Mouse (Mus musculus) cerebellum, adult 2 months (tissue): Measurements from ENCODE around the gene B830017H08Rik.

Experiments used
- CTCF ChIP-seq: fragments of 200-500 bp; IDR thresholded peaks from 2 replicates; pipeline ENCODE4 v1.5.1; 2011; ENCODE audit warnings: low read depth, mild to moderate bottlenecking, control low read depth, low read length, moderate library complexity, borderline replicate concordance; ENCODE audit not compliant: insufficient read depth
- POLR2A ChIP-seq: fragments of 200-500 bp; IDR thresholded peaks from 2 replicates; pipeline ENCODE4 v1.6.1; 2011; ENCODE audit warnings: low read length, control low read depth, borderline replicate concordance; ENCODE audit not compliant: insufficient read depth

DNA sequence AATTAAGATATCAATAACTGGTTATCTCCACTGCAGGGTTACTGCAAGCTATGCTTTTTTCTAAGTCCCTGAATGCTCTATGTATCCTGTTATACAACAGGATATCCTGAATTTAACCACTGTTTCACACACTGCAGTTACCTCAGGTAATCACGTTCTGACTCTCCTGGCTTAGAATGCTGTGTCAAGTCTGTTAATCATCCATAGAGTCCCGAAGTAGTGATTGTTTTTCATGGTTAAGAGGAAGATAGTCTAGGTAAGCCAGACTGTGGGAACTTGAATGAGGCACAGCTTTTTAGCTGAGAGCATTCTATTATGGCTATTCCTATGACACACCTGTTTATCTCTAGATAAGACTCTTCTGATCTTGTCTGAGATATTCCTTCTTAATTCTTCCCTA is 32.4 kb downstream of the B830017H08Rik start:
- TF ChIP-seq CTCF (no peak), POLR2A (no peak)
